Mouse (Mus musculus) forebrain, embryonic 15.5 days (tissue): ENCODE measurements at regions not wholly inside any gene's neighbourhood (a gene's known extent, or its start where the extent isn't known, plus 50 kb on each side); places are given as distances from the start of the nearest gene placed in this dataset.

Experiments
- ATAC-seq: fragments of 200-750 bp; cut with Nextera tagmentation; replicated peaks from 2 replicates; pipeline ENCODE4 v1.8.0; 2017; ENCODE audit warnings: mild to moderate bottlenecking, moderate TSS enrichment, moderate library complexity
- H3K27ac ChIP-seq: fragments of 300-500 bp; sonication (generic); replicated peaks from 2 replicates; pipeline ENCODE4 v1.5.1; 2015; ENCODE audit warnings: mild to moderate bottlenecking, inconsistent platforms
- H3K27me3 ChIP-seq: fragments of 300-500 bp; sonication (generic); 2 replicates; pipeline ENCODE4 v1.6.1; 2015; ENCODE audit warnings: inconsistent platforms
- H3K36me3 ChIP-seq: fragments of 300-500 bp; sonication (generic); 2 replicates; pipeline ENCODE4 v1.6.1; 2015; ENCODE audit warnings: mild to moderate bottlenecking, inconsistent platforms
- H3K4me1 ChIP-seq: fragments of 300-500 bp; sonication (generic); 2 replicates; pipeline ENCODE4 v1.6.1; 2015; ENCODE audit warnings: inconsistent platforms
- H3K4me2 ChIP-seq: fragments of 300-500 bp; sonication (generic); replicated peaks from 2 replicates; pipeline ENCODE4 v1.6.1; 2015; ENCODE audit warnings: mild to moderate bottlenecking, inconsistent platforms
- H3K4me3 ChIP-seq: fragments of 300-500 bp; sonication (generic); 2 replicates; pipeline ENCODE4 v1.5.1; 2015; ENCODE audit warnings: mild to moderate bottlenecking, inconsistent platforms
- H3K9ac ChIP-seq: fragments of 300-500 bp; sonication (generic); replicated peaks from 2 replicates; pipeline ENCODE4 v1.6.1; 2015; ENCODE audit warnings: mild to moderate bottlenecking, inconsistent platforms
- H3K9me3 ChIP-seq: fragments of 300-500 bp; sonication (generic); 2 replicates; pipeline ENCODE4 v1.6.1; 2016; ENCODE audit warnings: inconsistent platforms
- WGBS: fragments of 180-500 bp; shearing (Covaris S2); methylation state at CpG from one replicate; pipeline ENCODE4 v1.1.7; 2015; ENCODE audit warnings: mixed read lengths; 5-methylcytosine and 5-hydroxymethylcytosine counted together

DNA sequence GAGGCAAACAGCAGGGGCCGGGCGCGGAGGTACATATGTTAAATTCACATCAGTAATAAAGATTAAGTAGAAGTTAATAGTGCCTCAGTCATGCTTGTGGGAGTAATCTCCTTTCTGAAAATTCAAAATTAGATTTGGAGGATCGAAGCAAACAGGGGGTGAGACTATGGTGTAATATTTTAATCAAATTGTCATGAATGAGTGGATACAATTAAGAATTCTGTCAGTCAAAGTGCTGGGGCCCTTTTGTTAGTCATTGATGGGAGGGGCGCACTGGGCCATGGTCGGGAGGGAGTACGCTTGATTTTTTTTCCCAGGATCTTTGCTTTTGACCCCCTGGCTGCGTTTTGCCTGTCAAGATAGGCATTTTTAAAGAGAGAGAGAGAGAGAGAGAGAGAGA, 163.2 kb downstream of the Vrk1 start:
- Histone ChIP-seq H3K9me3 (no peaks in the 10 kb centered on the region), H3K4me3 (no peak overlapping the region), H3K9ac (no peak overlapping the region), H3K4me2 (peak overlapping the region; percentile 76), H3K27me3 (no peaks in the 10 kb centered on the region), H3K36me3 (no peaks in the 10 kb centered on the region), H3K27ac (peak overlapping the region; percentile 81; the same call in 1 of the 2 replicates), H3K4me1 (peaks cover 30% of the 10 kb centered on the region)
- ATAC-seq: no peak
- WGBS: 26% methylated on average over 8 of the region's 8 CpGs

DNA sequence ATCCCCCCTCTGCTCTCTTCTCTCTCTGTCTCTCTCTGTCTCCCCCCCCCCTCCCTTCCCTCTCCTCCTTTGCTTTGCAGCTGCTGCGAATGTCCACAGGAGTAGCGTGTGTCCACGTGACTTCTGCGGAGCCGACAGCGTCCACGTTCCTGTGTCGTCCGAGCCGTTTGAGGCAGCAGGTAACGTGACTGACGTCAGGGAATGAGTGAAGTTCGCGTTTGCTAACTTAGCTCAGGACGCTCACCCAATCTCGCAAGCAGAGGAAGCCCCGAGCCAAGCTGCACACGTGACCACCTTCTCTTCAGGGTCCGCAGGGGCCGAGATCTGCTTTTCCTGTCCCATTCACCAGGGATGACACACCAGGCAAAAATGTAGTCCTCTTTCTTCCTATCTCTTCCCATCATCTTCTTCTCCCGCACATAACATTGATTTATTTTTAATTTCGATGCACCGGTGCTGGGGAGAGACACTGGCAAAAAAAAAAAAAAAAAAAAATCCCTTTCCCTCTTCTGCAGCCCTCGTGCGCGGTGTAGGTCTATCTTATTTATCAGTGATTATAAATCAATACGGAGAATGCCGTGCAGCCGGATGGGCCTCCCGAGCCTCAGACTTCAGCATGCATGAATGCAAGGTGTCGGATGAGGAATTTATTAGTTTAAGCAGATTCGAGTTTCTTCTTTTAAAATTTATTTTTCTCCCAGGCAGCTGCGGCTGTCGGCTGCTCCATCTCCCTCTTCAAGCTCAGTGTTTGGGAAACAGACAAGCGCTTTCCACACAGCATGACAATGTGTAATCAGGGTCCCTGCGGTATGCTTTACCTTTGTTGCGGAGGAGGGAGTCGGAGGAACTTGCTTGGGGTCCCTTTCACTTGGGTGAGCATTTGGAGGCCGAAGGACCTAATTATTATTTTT, 164.3 kb downstream of the Vrk1 start:
- Histone ChIP-seq H3K4me2 (peak overlapping the region; percentile 76), H3K9me3 (no peaks in the 10 kb centered on the region), H3K27me3 (no peaks in the 10 kb centered on the region), H3K27ac (peak overlapping the region; percentile 81), H3K9ac (peak overlapping the region; percentile 47), H3K4me1 (peaks cover 30% of the 10 kb centered on the region), H3K36me3 (no peaks in the 10 kb centered on the region), H3K4me3 (peak overlapping the region; percentile 42)
- under 1% methylated on average over 39 of the region's 39 CpGs for WGBS
- ATAC-seq: peak; percentile 53

DNA sequence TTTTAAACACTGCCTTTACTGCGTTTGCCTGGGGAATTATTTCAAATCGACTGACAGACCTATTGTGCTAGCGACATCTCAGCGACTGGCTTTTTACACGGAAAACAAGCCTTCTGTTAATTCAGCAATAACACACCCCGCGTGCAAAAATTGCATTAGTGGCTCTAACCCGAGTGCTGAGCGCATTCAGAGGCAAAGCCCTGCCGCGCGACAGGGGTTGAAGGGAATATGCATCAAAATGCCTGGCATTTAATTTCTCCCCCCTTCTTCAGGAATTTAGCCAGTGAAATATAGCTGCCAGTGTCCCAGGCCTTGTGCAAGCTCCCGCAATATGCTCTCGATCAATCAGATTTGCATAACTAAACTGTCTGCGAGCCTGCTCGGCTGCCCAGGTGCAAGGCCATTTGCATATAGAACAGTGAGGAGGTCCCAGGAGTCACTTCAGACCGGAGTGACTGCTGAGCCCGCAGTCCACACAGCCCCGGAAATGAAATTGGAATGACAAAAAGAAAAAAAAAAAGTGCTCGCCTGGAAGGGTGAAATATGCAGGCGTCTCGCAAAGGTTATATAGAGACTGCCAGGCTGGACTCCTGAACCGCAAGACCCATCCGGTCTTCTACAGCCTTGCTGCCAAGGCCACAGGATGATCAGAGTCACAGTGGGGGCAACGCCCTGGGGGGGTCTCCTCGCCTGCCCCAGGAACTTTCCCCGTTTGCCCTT, 165.1 kb downstream of the Vrk1 start:
- Histone ChIP-seq H3K4me2 (peak overlapping the region; percentile 76), H3K36me3 (no peaks in the 10 kb centered on the region), H3K9ac (peak overlapping the region; percentile 47), H3K4me3 (peak overlapping the region; percentile 42), H3K27ac (peak overlapping the region; percentile 81), H3K9me3 (no peaks in the 10 kb centered on the region), H3K27me3 (no peaks in the 10 kb centered on the region), H3K4me1 (peaks cover 30% of the 10 kb centered on the region)
- ATAC-seq: 0 out of 2 replicates have a peak, but pooled peaks have one; percentile 18
- 6% methylated on average over 27 of the region's 27 CpGs for WGBS

DNA sequence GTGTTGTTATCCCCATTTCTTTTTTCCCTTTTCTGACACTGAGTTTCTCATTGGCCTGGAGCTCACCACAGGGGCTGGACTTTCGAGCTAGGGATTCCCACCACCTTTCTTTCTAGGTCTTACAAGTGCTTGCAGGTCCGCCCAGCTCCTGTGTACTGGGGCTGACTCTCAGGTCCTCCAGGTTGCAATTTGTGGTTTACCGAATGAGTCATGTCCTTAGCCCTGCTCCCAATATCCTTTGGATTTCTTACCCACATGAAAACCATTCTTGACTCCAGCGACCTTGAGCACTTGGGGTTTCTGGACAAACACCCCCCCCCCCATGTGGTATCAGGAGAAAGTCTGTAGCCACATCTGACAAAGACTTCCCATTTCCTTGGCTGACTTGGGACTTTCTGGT, 167.3 kb downstream of the Vrk1 start:
- no peaks in the 10 kb centered on the region for H3K36me3 ChIP-seq
- ATAC-seq: no peak
- H3K27ac ChIP-seq: no peak overlapping the region
- no peaks in the 10 kb centered on the region for H3K27me3 ChIP-seq
- H3K9me3 ChIP-seq: no peaks in the 10 kb centered on the region
- H3K9ac ChIP-seq: no peak overlapping the region
- peaks cover 30% of the 10 kb centered on the region for H3K4me1 ChIP-seq
- H3K4me2 ChIP-seq: no peak overlapping the region
- no peak overlapping the region for H3K4me3 ChIP-seq
- 78% methylated on average over 4 of the region's 4 CpGs for WGBS

DNA sequence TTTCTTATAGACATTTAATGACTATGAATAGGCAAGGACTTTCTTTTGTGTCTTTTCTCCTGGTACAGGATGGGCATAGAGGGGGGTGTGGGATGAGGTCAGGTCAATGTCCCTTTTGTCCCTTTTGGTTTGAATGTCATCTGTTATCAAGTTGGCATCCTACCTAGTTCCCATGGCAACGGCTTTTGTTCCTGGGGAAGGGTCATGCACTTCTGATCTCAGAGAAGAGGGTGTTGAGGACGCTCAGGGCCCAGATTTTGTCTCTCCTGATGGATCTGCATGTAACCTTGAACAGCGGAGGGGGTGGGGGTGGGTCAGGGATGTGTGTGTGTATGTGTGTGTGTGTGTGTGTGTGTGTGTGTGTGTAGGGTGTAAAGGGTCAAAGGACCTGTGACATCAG, 167.8 kb downstream of the Vrk1 start:
- WGBS: 55% methylated on average over 3 of the region's 3 CpGs
- no peak overlapping the region for H3K4me3 ChIP-seq
- H3K36me3 ChIP-seq: no peaks in the 10 kb centered on the region
- no peaks in the 10 kb centered on the region for H3K9me3 ChIP-seq
- H3K4me1 ChIP-seq: peaks cover 28% of the 10 kb centered on the region
- H3K27me3 ChIP-seq: no peaks in the 10 kb centered on the region
- no peak overlapping the region for H3K4me2 ChIP-seq
- no peak overlapping the region for H3K9ac ChIP-seq
- no peak overlapping the region for H3K27ac ChIP-seq
- ATAC-seq: no peak

DNA sequence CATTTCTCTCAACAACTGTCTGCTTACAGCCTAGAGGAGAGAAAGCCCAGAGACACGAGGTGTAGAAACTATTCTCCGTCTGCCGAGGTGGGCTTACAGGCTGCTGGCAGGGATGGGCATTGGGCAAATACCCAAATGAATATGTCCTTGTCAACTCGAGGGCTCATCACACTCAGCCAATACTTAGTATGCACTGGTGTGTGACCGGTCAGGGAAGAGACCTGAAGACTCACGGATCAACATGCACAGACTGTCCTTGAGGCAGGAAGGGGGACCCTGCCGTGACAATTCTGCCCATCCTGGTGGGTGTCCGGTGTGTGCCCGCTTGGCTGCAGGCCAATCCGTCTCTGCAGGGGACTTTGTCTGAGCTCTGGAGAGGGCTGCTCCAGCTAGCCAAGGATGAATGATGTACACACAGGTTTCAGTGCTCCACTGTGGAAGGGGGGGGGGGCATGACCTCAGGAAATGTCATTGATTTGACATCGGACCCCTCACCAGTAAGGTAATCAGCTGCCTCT, 168.7 kb downstream of the Vrk1 start:
- H3K4me2 ChIP-seq: no peak overlapping the region

DNA sequence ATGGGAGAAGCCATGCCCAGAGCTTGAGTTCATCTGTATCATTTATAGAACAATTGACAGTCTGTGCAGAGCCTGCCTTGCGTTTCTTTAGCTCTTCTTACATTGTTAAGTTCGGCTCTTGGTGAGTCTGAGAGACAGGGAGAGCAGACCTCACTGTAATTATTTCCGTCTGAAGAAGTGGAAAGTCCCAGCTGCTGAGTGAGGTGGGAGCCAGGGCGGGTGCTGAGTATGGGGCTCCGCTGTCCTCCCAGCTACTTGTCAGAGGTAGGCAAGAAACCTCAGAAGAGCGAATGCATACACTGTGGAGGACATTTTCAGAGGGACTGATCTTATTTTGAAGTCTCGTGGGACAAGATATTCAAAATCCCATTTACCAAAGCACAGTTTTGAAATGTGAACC, 172.9 kb downstream of the Vrk1 start:
- Histone ChIP-seq H3K27me3 (no peaks in the 10 kb centered on the region), H3K4me3 (no peak overlapping the region), H3K4me2 (no peak overlapping the region), H3K36me3 (no peaks in the 10 kb centered on the region), H3K4me1 (peaks cover 18% of the 10 kb centered on the region), H3K27ac (no peak overlapping the region), H3K9me3 (no peaks in the 10 kb centered on the region), H3K9ac (no peak overlapping the region)
- 67% methylated on average over 7 of the region's 7 CpGs for WGBS
- ATAC-seq: no peak

More for the DNA sequence above, 168.7 kb downstream of the Vrk1 start:
- Histone ChIP-seq H3K9ac (no peak overlapping the region), H3K4me3 (no peak overlapping the region), H3K36me3 (no peaks in the 10 kb centered on the region), H3K27me3 (no peaks in the 10 kb centered on the region), H3K9me3 (no peaks in the 10 kb centered on the region), H3K4me1 (peaks cover 21% of the 10 kb centered on the region), H3K27ac (no peak overlapping the region)
- 60% methylated on average over 11 of the region's 11 CpGs for WGBS
- ATAC-seq: no peak

DNA sequence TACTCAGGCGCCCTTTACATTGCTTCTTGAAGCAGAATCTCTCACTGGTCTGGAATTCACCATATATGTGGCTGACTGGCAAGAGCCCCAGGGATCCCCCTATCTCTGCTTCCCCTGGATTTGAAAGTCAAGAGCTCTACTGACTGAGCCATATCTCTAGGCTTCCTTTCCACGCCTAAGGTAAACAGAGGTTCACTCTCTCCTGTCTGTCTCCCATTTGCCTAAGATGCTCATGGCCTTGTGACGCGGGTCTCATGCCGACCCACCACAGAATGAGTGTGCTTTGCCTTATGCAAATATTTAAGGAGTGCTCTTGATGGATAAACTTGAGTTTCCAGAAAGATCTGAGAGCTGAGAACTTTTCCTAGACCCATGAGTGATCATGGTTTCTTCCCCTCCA, 173.9 kb downstream of the Vrk1 start:
- no peak overlapping the region for H3K9ac ChIP-seq
- H3K36me3 ChIP-seq: no peaks in the 10 kb centered on the region
- H3K27me3 ChIP-seq: no peaks in the 10 kb centered on the region
- no peaks in the 10 kb centered on the region for H3K9me3 ChIP-seq
- ATAC-seq: no peak
- H3K4me1 ChIP-seq: peaks cover 18% of the 10 kb centered on the region
- H3K4me3 ChIP-seq: no peak overlapping the region
- H3K4me2 ChIP-seq: no peak overlapping the region
- H3K27ac ChIP-seq: no peak overlapping the region
- WGBS: 90% methylated on average over 5 of the region's 5 CpGs

DNA sequence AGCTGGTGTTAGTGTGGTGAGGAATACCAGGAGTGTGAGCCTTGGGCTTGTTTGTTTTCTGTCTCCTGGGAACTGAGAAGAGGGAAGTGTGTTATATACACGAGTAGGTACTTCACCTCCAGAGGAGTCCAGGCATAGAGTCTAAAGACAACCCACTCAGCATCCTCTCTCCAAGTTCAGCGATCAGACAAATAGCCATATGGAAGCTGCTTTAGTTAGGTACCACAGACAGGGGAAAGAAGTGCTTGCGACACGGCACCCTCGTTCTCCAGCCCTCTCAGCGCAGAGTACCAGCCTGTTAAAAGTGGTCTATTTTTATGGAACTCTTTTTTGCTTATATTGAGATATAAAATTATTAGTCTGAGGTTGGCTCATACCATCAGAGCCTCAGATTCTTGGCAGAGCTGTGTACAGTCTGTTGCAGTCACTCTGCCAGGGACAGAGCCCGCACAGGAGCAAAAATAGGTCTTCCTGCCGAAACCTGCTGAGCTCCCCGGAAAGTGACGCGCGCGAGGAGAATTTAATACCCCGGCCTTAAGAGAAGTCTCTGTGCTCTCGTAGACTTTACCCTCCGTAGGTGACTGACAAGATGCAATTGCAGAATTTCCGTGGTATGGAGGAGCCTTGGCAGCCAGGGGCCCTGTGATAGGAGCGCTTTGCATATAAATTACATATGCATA, 175.5 kb downstream of the Vrk1 start:
- Histone ChIP-seq H3K4me2 (no peak overlapping the region), H3K27ac (peak overlapping the region; percentile 73), H3K27me3 (no peaks in the 10 kb centered on the region), H3K9ac (no peak overlapping the region), H3K4me1 (peaks cover 18% of the 10 kb centered on the region), H3K36me3 (no peaks in the 10 kb centered on the region), H3K9me3 (no peaks in the 10 kb centered on the region), H3K4me3 (no peak overlapping the region)
- 62% methylated on average over 18 of the region's 18 CpGs for WGBS
- ATAC-seq: peak; percentile 72

DNA sequence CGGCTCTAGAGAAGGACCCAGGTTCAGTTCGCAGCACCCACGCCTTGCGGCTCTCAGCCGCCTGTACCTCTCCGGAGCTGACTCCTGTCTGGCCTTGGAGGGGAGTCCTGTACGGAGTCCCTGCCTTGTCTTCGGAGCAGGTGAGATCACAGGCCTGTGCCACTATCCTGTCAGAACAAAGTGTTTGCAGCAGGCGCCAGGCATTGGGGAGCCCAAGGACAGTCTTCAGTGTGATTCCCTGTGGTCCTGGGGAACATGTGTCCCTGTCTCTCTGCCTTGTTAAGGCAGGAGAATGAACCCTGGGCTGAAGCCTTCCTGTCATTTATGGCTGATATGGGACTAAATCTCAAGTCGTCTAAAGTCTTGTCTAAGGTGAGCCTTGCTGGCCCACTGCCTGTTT, 176.5 kb downstream of the Vrk1 start:
- Histone ChIP-seq H3K36me3 (no peaks in the 10 kb centered on the region), H3K9me3 (no peaks in the 10 kb centered on the region), H3K27me3 (no peaks in the 10 kb centered on the region), H3K9ac (no peak overlapping the region), H3K4me3 (no peak overlapping the region), H3K4me2 (no peak overlapping the region), H3K27ac (peak overlapping the region; percentile 73), H3K4me1 (peaks cover 18% of the 10 kb centered on the region)
- WGBS: 94% methylated on average over 10 of the region's 10 CpGs
- ATAC-seq: no peak

DNA sequence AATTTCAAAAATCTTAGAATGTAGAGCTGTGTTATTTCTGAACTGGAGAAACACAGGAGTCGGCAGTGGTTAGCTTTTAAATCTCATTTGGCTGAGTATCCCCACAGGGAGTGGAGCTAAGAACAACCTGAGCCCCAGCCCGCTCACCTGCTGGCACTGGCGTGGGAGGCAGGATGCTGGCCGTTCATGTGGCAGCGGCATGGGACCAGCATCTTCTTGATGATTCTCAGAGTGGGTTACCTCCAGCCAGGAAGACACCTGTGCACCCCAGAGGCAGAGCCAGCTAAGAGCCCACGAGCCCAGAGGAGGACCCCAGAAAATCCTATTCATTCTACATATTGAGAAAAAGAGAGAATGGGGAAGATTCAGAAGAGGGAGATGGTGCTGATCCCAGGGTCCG, 181.7 kb downstream of the Vrk1 start:
- 85% methylated on average over 7 of the region's 7 CpGs for WGBS
- Histone ChIP-seq H3K4me1 (peaks cover 16% of the 10 kb centered on the region), H3K27me3 (no peaks in the 10 kb centered on the region), H3K9me3 (no peaks in the 10 kb centered on the region), H3K36me3 (no peaks in the 10 kb centered on the region), H3K4me3 (no peak overlapping the region), H3K27ac (no peak overlapping the region), H3K4me2 (no peak overlapping the region), H3K9ac (no peak overlapping the region)
- ATAC-seq: no peak

DNA sequence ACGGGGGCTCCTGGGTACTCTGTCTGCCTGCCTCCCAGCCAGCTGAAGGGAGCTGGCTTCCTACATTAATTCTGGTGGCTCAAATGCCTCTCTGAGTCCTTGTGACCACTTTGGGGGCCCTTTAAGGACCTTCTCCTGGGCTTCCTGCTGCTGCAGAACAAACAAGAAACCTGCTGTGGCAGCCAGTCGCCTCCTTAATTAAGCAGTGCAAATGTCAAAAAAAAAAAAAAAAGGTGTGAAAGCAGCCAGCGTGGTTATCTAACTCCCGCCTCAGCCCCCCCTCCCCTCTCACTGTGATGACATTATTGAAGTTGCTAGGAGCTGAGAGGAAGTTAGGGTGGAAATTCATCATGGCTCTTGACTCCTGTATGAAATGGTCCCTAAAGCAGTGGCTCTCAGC, 189.3 kb downstream of the Vrk1 start:
- no peaks in the 10 kb centered on the region for H3K9me3 ChIP-seq
- H3K27ac ChIP-seq: no peak overlapping the region
- ATAC-seq: no peak
- no peak overlapping the region for H3K9ac ChIP-seq
- no peak overlapping the region for H3K4me3 ChIP-seq
- 9% methylated on average over 4 of the region's 4 CpGs for WGBS
- no peaks in the 10 kb centered on the region for H3K27me3 ChIP-seq
- no peak overlapping the region for H3K4me2 ChIP-seq
- no peaks in the 10 kb centered on the region for H3K36me3 ChIP-seq
- H3K4me1 ChIP-seq: peaks cover 37% of the 10 kb centered on the region
